Mouse (Mus musculus) limb, embryonic 11.5 days (tissue): ENCODE results near the gene Fam185a. TPM values are rescaled to one million over a fixed set of nuclear protein-coding genes. Genes with fewer than 3 reads are reported as not detected.

Experiments
- ATAC-seq: fragments of 200-750 bp; cut with Nextera tagmentation; 2 replicates; pipeline ENCODE4 v1.8.0; 2017; ENCODE audit warnings: low read depth; ENCODE audit not compliant: insufficient number of reproducible peaks, low FRiP score, low TSS enrichment
- DNase-seq: peaks from one replicate; pipeline ENCODE4 v3.0.0-alpha.2; 2015; ENCODE audit warnings: low spot score
- H3K27ac ChIP-seq: fragments of 300-500 bp; sonication (generic); replicated peaks from 2 replicates; pipeline ENCODE4 v1.5.1; 2014; ENCODE audit warnings: low read depth, mild to moderate bottlenecking, low read length
- H3K27me3 ChIP-seq: fragments of 300-500 bp; sonication (generic); 2 replicates; pipeline ENCODE4 v1.6.1; 2014; ENCODE audit warnings: mild to moderate bottlenecking, low read length, mixed read lengths; ENCODE audit not compliant: control insufficient read depth, insufficient read depth
- H3K36me3 ChIP-seq: fragments of 300-500 bp; sonication (generic); 2 replicates; pipeline ENCODE4 v1.6.1; 2014; ENCODE audit warnings: mild to moderate bottlenecking, low read length, moderate library complexity, mixed read lengths; ENCODE audit not compliant: control insufficient read depth, insufficient read depth
- H3K4me1 ChIP-seq: fragments of 300-500 bp; sonication (generic); 2 replicates; pipeline ENCODE4 v1.6.1; 2014; ENCODE audit warnings: low read length, mixed read lengths; ENCODE audit not compliant: control insufficient read depth, insufficient read depth
- H3K4me2 ChIP-seq: fragments of 300-500 bp; sonication (generic); 2 replicates; pipeline ENCODE4 v1.6.1; 2014; ENCODE audit warnings: low read depth, mild to moderate bottlenecking, moderate library complexity; ENCODE audit not compliant: severe bottlenecking
- H3K4me3 ChIP-seq: fragments of 300-500 bp; sonication (generic); 2 replicates; pipeline ENCODE4 v1.5.1; 2014; ENCODE audit warnings: low read depth, low read length
- H3K9ac ChIP-seq: fragments of 300-500 bp; sonication (generic); 2 replicates; pipeline ENCODE4 v1.6.1; 2014; ENCODE audit warnings: mild to moderate bottlenecking, low read length
- H3K9me3 ChIP-seq: fragments of 300-500 bp; sonication (generic); 2 replicates; pipeline ENCODE4 v1.6.1; 2016; ENCODE audit warnings: low read length; ENCODE audit not compliant: control insufficient read depth
- WGBS: fragments of 180-500 bp; shearing (Covaris S2); extraction: QIAGEN DNeasy Blood & Tissue Kit; methylation state at CpG from one replicate; pipeline ENCODE4 v1.1.7; 2014; 5-methylcytosine and 5-hydroxymethylcytosine counted together
- polyA plus RNA-seq: library from polyadenylated mRNA; unstranded; fragments of >200 nt; fragmentation: Nextera tagmentation; extraction: Ambion mirVana; gene quantifications from 2 replicates; pipeline ENCODE4 v1.2.1, GENCODE M21; 2014

Fam185a gene
- polyA plus RNA-seq, 1 experiment from 2014 or later, result 6.0 TPM

DNA sequence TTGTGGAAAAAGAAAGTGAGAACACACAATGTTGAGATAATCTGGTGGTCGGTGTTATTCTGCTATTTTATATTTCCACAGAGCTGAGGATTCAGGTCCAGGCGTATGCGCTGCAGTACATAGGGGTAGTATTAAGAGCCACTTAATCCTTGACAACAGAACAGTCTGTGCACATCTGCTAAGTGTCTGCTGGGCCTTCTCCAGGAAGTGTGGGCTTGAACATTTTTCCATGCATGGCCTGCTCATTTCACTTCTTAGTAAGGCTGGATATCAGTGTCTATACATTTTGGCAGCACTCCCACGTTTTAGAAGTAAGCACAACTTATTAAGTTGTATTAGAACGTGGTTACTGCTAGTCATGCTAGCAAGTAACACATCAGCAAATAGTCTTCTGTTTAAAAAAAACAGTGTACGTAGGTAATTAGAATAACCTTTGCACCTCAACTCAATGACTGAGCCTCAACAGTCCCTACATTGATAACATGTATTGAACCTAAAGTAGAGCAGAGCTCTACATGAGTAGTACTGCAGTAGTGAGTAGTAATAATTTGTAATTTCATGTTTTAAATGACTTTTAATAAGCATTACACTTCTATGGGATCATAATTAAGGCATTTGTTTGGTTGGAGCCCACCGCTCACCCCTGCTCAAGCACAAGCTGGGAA is 14.8 kb downstream of the Fam185a start:
- ATAC-seq, result no peak
- no peak overlapping the region for H3K4me2 ChIP-seq

DNA sequence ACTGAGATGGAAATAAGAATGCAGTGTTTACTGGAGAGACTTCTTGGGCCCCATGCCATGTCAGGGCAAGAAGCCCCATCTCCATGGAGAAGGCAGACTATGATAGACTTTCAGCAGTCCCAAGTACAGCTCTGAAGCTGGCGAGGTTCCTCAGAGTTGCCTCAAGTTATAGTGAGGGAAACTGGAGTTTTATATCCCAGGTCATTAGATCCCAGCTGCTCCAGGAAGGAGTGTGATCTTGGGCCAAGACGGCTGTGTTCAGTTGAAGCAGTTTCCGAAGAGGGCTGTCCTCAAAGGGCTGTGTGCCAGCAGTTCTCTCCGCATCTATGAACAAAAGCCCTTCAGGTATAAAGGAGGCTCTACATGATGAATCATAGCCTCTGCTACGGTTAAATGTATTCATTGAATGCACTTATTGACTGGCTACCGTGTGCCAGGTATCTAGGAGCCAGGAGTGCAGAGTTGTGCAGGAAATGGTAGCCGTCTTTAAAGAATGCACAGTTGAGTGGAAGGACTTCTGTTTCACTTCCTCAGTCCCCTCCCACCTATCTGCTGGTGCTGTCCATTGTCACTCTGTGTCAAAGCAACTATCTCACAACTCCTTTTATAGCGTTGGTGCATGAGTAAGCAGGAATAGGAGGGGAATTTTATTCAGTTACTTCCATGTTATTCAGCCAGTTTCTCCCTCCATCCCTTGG is 16.2 kb downstream of the Fam185a start:
- Histone ChIP-seq H3K27me3 (no peaks in the 10 kb centered on the region), H3K9ac (no peak overlapping the region), H3K4me1 (no peaks in the 10 kb centered on the region), H3K36me3 (no peaks in the 10 kb centered on the region), H3K27ac (no peak overlapping the region), H3K9me3 (no peaks in the 10 kb centered on the region), H3K4me2 (no peak overlapping the region), H3K4me3 (no peak overlapping the region)
- DNase-seq, result no peak
- 88% methylated on average over 8 of the region's 8 CpGs for WGBS
- no peak for ATAC-seq

More for the DNA sequence above, 14.8 kb downstream of the Fam185a start:
- H3K27ac ChIP-seq, result no peak overlapping the region
- no peaks in the 10 kb centered on the region for H3K4me1 ChIP-seq
- no peaks in the 10 kb centered on the region for H3K36me3 ChIP-seq
- no peak for DNase-seq
- H3K9ac ChIP-seq, result no peak overlapping the region
- WGBS, result 93% methylated on average over 7 of the region's 7 CpGs
- H3K4me3 ChIP-seq, result no peak overlapping the region
- no peaks in the 10 kb centered on the region for H3K9me3 ChIP-seq
- H3K27me3 ChIP-seq, result no peaks in the 10 kb centered on the region

DNA sequence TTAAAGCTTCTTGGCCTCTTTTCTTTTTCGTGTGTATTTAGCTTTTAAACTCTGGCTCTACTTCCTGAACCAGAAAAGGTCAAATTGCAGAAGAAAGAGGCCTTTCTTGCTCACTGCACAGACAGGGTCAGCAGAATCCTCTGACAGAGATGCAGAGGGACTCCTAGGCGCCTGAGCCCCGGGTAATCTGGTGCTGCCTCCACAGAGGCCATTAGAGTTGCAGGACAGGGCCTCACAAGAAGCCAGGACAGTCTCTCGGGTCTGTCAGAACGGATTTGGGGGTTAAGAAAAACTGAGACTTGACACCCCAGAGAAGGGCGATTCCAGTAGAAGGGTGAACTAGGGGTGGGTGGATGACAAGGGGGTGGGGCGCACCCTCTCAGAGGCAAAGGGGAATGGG is 42.6 kb downstream of the Fam185a start:
- no peak for ATAC-seq
- H3K9me3 ChIP-seq, result no peaks in the 10 kb centered on the region
- WGBS, result 82% methylated on average over 7 of the region's 7 CpGs
- H3K27me3 ChIP-seq, result no peaks in the 10 kb centered on the region
- H3K4me3 ChIP-seq, result no peak overlapping the region
- H3K27ac ChIP-seq, result no peak overlapping the region
- H3K4me2 ChIP-seq, result no peak overlapping the region
- H3K36me3 ChIP-seq, result no peaks in the 10 kb centered on the region
- DNase-seq, result no peak
- peaks cover 2% of the 10 kb centered on the region; the same call in 1 of the 2 replicates for H3K4me1 ChIP-seq
- no peak overlapping the region for H3K9ac ChIP-seq

DNA sequence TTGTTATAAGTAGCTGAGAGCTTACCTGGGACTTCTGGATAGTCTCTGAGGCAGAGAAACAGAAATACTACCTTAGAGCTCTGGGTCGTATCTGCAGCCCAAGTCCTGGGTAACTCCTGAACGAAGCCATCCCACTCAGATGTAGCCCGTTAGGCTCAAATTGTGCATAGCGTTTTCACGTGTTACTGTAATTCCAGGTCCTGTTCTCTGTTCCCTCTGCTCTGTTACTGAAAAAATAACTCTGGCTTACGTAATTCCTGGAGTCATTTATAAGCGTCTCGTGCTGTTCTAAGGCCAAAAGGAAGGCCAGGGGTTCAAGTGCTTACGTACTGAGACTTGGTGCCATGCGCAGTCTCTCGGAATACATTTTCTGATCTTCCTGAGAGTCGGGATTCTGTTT is 43.3 kb downstream of the Fam185a start:
- no peak for DNase-seq
- 90% methylated on average over 12 of the region's 12 CpGs for WGBS

GRCm38 (mm10) chr5:21478428-21478827 is 53.7 kb downstream of the Fam185a start:
- ATAC-seq (no peak), DNase-seq (no peak)
- H3K4me2 ChIP-seq, result no peak overlapping the region
- no peak overlapping the region for H3K9ac ChIP-seq
- no peak overlapping the region for H3K27ac ChIP-seq
- H3K36me3 ChIP-seq, result no peaks in the 10 kb centered on the region
- no peaks in the 10 kb centered on the region for H3K9me3 ChIP-seq
- 94% methylated on average over 5 of the region's 5 CpGs for WGBS
- H3K4me3 ChIP-seq, result no peak overlapping the region
- H3K4me1 ChIP-seq, result no peaks in the 10 kb centered on the region
- no peaks in the 10 kb centered on the region for H3K27me3 ChIP-seq

More for the DNA sequence above, 43.3 kb downstream of the Fam185a start:
- Histone ChIP-seq H3K9ac (no peak overlapping the region), H3K9me3 (no peaks in the 10 kb centered on the region), H3K27me3 (no peaks in the 10 kb centered on the region), H3K36me3 (no peaks in the 10 kb centered on the region), H3K4me1 (peaks cover 2% of the 10 kb centered on the region; the same call in 1 of the 2 replicates), H3K4me3 (no peak overlapping the region), H3K4me2 (no peak overlapping the region), H3K27ac (no peak overlapping the region)
- no peak for ATAC-seq

GRCm38 (mm10) chr5:21479746-21480145 is 55.0 kb downstream of the Fam185a start:
- no peaks in the 10 kb centered on the region for H3K4me1 ChIP-seq
- H3K4me2 ChIP-seq, result no peak overlapping the region
- H3K9ac ChIP-seq, result no peak overlapping the region
- H3K4me3 ChIP-seq, result no peak overlapping the region
- 90% methylated on average over 5 of the region's 5 CpGs for WGBS
- no peak for DNase-seq
- H3K36me3 ChIP-seq, result no peaks in the 10 kb centered on the region
- no peak overlapping the region for H3K27ac ChIP-seq
- H3K9me3 ChIP-seq, result no peaks in the 10 kb centered on the region
- H3K27me3 ChIP-seq, result no peaks in the 10 kb centered on the region
- ATAC-seq, result no peak

GRCm38 (mm10) chr5:21481521-21481920 is 56.8 kb downstream of the Fam185a start:
- DNase-seq (no peak), ATAC-seq (no peak)
- no peaks in the 10 kb centered on the region for H3K9me3 ChIP-seq

GRCm38 (mm10) chr5:21482446-21483222 is 57.9 kb downstream of the Fam185a start:
- WGBS, result 47% methylated on average over 11 of the region's 11 CpGs
- no peak overlapping the region for H3K9ac ChIP-seq
- H3K9me3 ChIP-seq, result no peaks in the 10 kb centered on the region
- no peaks in the 10 kb centered on the region for H3K27me3 ChIP-seq
- H3K27ac ChIP-seq, result no peak overlapping the region
- no peaks in the 10 kb centered on the region for H3K4me1 ChIP-seq
- no peak overlapping the region for H3K4me3 ChIP-seq
- H3K4me2 ChIP-seq, result no peak overlapping the region
- ATAC-seq (no peak), DNase-seq (no peak)
- no peaks in the 10 kb centered on the region for H3K36me3 ChIP-seq

More at GRCm38 (mm10) chr5:21481521-21481920, 56.8 kb downstream of the Fam185a start:
- no peak overlapping the region for H3K4me2 ChIP-seq
- no peaks in the 10 kb centered on the region for H3K27me3 ChIP-seq
- H3K27ac ChIP-seq, result no peak overlapping the region
- WGBS, result 90% methylated on average over 6 of the region's 6 CpGs
- H3K9ac ChIP-seq, result no peak overlapping the region
- H3K4me3 ChIP-seq, result no peak overlapping the region
- H3K4me1 ChIP-seq, result no peaks in the 10 kb centered on the region
- H3K36me3 ChIP-seq, result no peaks in the 10 kb centered on the region
